Mouse (Mus musculus): ENCODE data around the gene Mrpl30. TPM values are rescaled to one million over a fixed set of nuclear protein-coding genes. Genes with fewer than 3 reads are reported as not detected.

Mrpl30 gene
- polyA plus RNA-seq, 1 experiment from 2014 or later: 231 TPM

DNA sequence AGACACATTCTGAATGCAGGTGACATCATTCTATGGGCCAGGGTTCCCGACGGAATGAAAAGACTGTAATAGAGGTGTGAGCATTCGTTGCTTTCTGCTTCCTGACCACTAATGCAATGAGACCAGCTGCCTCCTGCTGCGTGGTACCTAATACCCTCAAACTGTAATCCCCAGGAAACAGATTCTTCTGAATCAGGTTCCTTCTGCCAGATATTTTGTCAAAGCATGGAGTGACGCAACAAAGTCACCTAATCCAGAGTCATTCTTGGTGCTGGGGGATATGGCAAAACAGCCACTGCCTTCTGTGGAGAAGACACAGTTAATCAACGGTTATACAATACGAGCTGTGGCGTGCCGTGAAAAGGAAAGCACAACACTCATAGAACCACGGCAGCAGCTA is 21.6 kb upstream of the Mrpl30 start:
- Histone ChIP-seq H3K4me2 (ENCODE audit: low read length) (no peak overlapping the region), H3K4me1 (ENCODE audit: control insufficient read depth, insufficient read depth, low read length) (peaks cover 21% of the 10 kb centered on the region), H3K4me3 (ENCODE audit: low read depth, low read length) (no peak overlapping the region), H3K9ac (ENCODE audit: low read depth, low read length) (no peak overlapping the region), H3K36me3 (ENCODE audit: control insufficient read depth, insufficient read depth, low read length) (no peaks in the 10 kb centered on the region), H3K27me3 (ENCODE audit: control insufficient read depth, insufficient read depth, low read depth, low read length) (peaks cover 6% of the 10 kb centered on the region; the same call in 1 of the 2 replicates), H3K27ac (ENCODE audit: low read length) (no peak overlapping the region), H3K9me3 (replicated peaks; ENCODE audit: control insufficient read depth, low read length, poor library complexity, severe bottlenecking) (no peaks in the 10 kb centered on the region; the same call in 1 of the 2 replicates)
- 66% methylated on average over 10 of the region's 10 CpGs for WGBS
- ATAC-seq: no peak

DNA sequence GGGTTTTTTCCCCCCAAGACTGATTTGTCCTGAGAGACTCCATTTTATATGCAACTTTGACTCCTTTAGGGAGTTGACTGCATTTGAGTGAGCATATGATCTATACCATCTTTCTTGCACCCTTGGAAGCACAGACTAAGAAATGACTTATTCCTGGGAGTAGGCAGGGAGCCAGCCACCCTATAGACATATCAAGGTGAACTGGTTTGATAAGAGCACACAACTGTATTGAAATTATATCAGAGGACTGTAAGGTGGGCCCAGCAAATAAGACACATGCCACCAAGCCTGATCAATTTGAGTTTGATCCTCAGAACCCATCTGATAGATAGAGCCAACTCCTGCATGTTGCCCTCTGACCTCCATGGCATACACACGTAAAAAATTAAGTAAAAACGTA is 20.9 kb upstream of the Mrpl30 start:
- ATAC-seq: no peak

DNA sequence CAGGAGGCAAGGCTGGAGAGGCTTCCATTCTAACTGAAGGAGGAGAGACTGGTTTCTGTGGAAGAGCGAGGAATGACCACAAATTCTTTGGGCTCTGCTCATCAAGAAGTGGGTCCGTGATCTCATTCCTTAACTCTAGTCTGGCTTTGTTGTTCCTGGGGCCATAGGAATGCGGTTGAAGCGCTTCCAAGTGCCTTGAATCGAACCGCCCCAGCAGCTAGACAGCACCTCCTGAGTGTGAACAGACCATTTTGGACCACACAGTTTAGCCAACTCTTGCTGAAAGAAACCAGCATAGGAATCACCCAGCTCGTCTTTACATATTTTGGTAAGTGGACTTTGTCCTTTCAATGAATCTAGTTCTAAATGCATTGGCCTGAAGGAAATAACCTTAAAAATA is 18.6 kb upstream of the Mrpl30 start, which contains the start of gene Lipt1:
TSS of gene Lipt1 (plus strand) at position 35 of the 400 bp plus-strand sequence.
- H3K9me3 ChIP-seq (replicated peaks; ENCODE audit: control insufficient read depth, low read length, poor library complexity, severe bottlenecking): peaks cover 7% of the 10 kb centered on the region; the same call in 1 of the 2 replicates
- ATAC-seq: peak; percentile 61
- H3K4me2 ChIP-seq (ENCODE audit: low read length): peak within 1 kb of the TSS; percentile 78
- peaks cover 12% of the 10 kb centered on the region for H3K4me1 ChIP-seq (ENCODE audit: control insufficient read depth, insufficient read depth, low read length)
- 8% methylated on average over 7 of the region's 7 CpGs for WGBS
- H3K36me3 ChIP-seq (ENCODE audit: control insufficient read depth, insufficient read depth, low read length): peaks cover 12% of the 10 kb centered on the region
- H3K9ac ChIP-seq (ENCODE audit: low read depth, low read length): peak within 1 kb of the TSS; percentile 63
- peaks cover 6% of the 10 kb centered on the region; the same call in 1 of the 2 replicates for H3K27me3 ChIP-seq (ENCODE audit: control insufficient read depth, insufficient read depth, low read depth, low read length)
- H3K27ac ChIP-seq (ENCODE audit: low read length): peak within 1 kb of the TSS; percentile 75
- H3K4me3 ChIP-seq (ENCODE audit: low read depth, low read length): peak within 1 kb of the TSS; percentile 52

More for the DNA sequence above, 20.9 kb upstream of the Mrpl30 start:
- no peak overlapping the region for H3K9ac ChIP-seq (ENCODE audit: low read depth, low read length)
- WGBS: 55% methylated on average over 2 of the region's 2 CpGs
- H3K9me3 ChIP-seq (replicated peaks; ENCODE audit: control insufficient read depth, low read length, poor library complexity, severe bottlenecking): no peaks in the 10 kb centered on the region; the same call in 1 of the 2 replicates
- no peaks in the 10 kb centered on the region for H3K36me3 ChIP-seq (ENCODE audit: control insufficient read depth, insufficient read depth, low read length)
- peaks cover 21% of the 10 kb centered on the region for H3K4me1 ChIP-seq (ENCODE audit: control insufficient read depth, insufficient read depth, low read length)
- peaks cover 6% of the 10 kb centered on the region; the same call in 1 of the 2 replicates for H3K27me3 ChIP-seq (ENCODE audit: control insufficient read depth, insufficient read depth, low read depth, low read length)
- no peak overlapping the region for H3K27ac ChIP-seq (ENCODE audit: low read length)
- H3K4me3 ChIP-seq (ENCODE audit: low read depth, low read length): no peak overlapping the region
- H3K4me2 ChIP-seq (ENCODE audit: low read length): no peak overlapping the region

DNA sequence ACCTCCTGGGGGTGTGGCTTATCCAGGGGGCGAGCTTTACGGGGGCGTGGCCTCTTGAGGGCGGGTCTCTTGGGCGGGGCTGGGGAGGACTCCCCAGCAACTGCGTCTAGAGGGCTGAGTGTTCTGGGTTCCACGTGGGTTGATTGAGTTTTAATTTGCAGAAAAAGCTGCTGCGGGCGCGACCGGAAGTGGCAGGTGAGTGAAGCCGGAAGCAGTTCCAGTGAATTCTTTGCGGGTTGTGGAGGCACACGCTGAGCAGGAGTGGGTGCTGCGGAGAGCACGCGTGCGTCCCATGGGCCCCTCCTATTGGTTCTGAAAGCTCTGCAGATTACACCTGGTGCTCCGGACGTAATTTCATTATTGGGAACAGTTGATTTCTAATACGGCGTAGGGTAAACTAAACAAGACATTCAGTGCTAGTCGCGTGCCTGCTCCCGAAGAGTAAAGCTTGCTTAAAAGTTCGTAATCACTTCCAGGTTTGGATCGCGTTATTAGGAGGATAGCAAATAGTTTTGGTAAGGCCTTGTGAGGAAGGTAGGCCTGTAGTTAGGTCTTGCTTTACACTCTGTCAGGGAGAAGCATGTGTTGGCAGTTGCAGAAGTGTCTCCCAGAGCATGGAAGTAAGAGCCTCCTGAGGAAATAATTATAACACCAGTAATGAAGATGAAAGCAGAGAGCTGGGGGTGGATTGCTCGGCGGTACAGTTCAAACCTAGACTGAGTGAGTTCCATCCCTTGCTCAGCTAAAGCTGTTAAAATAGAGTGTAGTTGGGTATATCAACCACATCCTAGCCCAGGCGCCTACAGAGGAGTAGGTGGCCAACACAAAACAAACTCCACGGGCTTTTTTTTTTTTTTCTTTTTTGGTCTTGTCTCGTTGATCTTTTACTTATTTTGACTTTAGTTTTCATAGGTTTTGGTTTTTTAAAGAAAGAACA is 17.9 kb upstream of the Mrpl30 start:
- H3K4me2 ChIP-seq (ENCODE audit: low read length): peak overlapping the region; percentile 78
- peaks cover 7% of the 10 kb centered on the region; the same call in 1 of the 2 replicates for H3K9me3 ChIP-seq (replicated peaks; ENCODE audit: control insufficient read depth, low read length, poor library complexity, severe bottlenecking)
- H3K4me3 ChIP-seq (ENCODE audit: low read depth, low read length): peak overlapping the region; percentile 52
- WGBS: 6% methylated on average over 33 of the region's 33 CpGs
- peak overlapping the region; percentile 75 for H3K27ac ChIP-seq (ENCODE audit: low read length)
- H3K9ac ChIP-seq (ENCODE audit: low read depth, low read length): peak overlapping the region; percentile 63
- H3K4me1 ChIP-seq (ENCODE audit: control insufficient read depth, insufficient read depth, low read length): peaks cover 12% of the 10 kb centered on the region
- peaks cover 6% of the 10 kb centered on the region; the same call in 1 of the 2 replicates for H3K27me3 ChIP-seq (ENCODE audit: control insufficient read depth, insufficient read depth, low read depth, low read length)
- peak; percentile 94 for ATAC-seq
- peaks cover 12% of the 10 kb centered on the region for H3K36me3 ChIP-seq (ENCODE audit: control insufficient read depth, insufficient read depth, low read length)

DNA sequence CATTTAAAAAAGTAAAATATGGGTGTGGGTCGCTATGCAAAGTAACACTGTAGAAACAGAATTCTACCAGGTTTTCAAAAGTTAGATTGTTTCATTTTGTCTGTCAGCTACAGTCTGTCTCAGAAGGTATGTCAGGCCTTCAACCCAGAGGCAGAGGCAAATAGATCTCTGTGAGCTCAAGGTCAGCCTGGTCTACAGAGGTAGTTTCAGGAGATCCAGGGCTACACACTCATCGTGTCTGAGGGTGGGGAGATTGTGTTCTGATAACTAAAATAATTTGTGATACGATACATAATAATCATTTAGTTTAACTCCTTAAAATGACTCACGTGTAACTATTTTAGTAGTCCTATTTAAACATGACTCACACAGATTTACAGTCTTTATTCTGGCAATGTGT is 17.1 kb upstream of the Mrpl30 start:
- H3K27ac ChIP-seq (ENCODE audit: low read length): no peak overlapping the region
- H3K9me3 ChIP-seq (replicated peaks; ENCODE audit: control insufficient read depth, low read length, poor library complexity, severe bottlenecking): peaks cover 7% of the 10 kb centered on the region; the same call in 1 of the 2 replicates
- WGBS: 93% methylated on average over 4 of the region's 4 CpGs
- peaks cover 12% of the 10 kb centered on the region for H3K4me1 ChIP-seq (ENCODE audit: control insufficient read depth, insufficient read depth, low read length)
- no peak for ATAC-seq
- peaks cover 12% of the 10 kb centered on the region for H3K36me3 ChIP-seq (ENCODE audit: control insufficient read depth, insufficient read depth, low read length)
- peak overlapping the region; percentile 78; the same call in 1 of the 2 replicates for H3K4me2 ChIP-seq (ENCODE audit: low read length)
- peaks cover 6% of the 10 kb centered on the region; the same call in 1 of the 2 replicates for H3K27me3 ChIP-seq (ENCODE audit: control insufficient read depth, insufficient read depth, low read depth, low read length)
- H3K4me3 ChIP-seq (ENCODE audit: low read depth, low read length): no peak overlapping the region
- H3K9ac ChIP-seq (ENCODE audit: low read depth, low read length): no peak overlapping the region

DNA sequence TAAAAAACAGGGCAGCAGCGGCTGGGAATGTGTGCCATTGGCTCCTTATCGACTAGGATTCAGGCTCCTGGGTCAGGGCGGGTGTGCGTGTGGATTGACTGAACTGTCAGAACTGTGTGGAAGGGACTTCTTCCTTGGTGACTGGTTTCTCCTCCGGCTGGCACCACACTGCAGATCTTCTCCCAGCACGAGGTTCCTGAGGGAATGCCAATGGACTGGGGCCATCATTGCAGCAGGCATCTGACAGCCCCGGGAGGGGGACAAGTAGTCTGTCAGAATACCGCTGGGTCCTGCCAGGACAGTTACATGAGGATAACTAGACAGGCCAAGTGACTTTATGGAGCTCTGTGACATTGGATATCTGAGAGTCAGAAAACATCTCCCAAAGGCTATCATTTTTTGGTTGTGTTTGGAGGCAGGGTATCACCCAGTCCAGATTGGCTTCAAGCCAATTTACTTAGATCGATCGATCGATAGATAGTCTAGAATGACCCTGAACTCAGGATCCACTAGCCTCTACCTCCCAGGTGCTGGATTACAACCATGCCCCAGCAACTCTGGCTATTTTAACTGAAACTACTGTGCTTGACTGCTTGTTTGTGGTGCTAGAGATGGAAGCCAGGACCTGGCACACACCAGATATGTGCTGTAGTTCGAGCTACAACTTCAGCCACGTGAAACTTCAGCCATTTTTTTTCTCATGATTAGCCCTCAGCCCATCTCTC is 12.4 kb upstream of the Mrpl30 start:
- no peak for ATAC-seq
- WGBS: 95% methylated on average over 13 of the region's 13 CpGs
- no peaks in the 10 kb centered on the region for H3K27me3 ChIP-seq (ENCODE audit: control insufficient read depth, insufficient read depth, low read depth, low read length)
- H3K27ac ChIP-seq (ENCODE audit: low read length): no peak overlapping the region
- peaks cover 17% of the 10 kb centered on the region for H3K36me3 ChIP-seq (ENCODE audit: control insufficient read depth, insufficient read depth, low read length)
- no peak overlapping the region for H3K4me3 ChIP-seq (ENCODE audit: low read depth, low read length)
- H3K4me2 ChIP-seq (ENCODE audit: low read length): no peak overlapping the region
- H3K4me1 ChIP-seq (ENCODE audit: control insufficient read depth, insufficient read depth, low read length): peaks cover 4% of the 10 kb centered on the region; the same call in 1 of the 2 replicates
- H3K9me3 ChIP-seq (replicated peaks; ENCODE audit: control insufficient read depth, low read length, poor library complexity, severe bottlenecking): peaks cover 7% of the 10 kb centered on the region; the same call in 1 of the 2 replicates
- H3K9ac ChIP-seq (ENCODE audit: low read depth, low read length): no peak overlapping the region

DNA sequence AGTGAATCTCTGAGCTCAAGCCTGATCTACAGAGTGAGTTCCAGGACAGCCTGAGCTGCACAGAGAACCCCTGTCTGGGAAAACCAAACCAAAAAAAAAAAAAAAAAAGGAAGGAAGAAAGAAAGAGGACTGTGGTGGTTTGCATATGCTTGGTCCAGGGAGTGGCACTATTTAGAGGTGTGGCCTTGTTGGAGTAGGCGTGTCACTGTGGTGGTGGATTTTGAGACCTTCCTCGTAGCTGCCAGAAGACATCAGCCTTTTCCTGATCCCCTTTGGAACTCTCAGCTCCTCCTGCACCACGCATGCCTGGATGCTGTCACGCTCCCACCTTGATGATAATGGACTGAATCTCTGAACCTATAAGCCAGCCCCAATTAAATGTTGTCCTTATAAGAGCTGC is 6.9 kb upstream of the Mrpl30 start:
- 90% methylated on average over 4 of the region's 4 CpGs for WGBS

DNA sequence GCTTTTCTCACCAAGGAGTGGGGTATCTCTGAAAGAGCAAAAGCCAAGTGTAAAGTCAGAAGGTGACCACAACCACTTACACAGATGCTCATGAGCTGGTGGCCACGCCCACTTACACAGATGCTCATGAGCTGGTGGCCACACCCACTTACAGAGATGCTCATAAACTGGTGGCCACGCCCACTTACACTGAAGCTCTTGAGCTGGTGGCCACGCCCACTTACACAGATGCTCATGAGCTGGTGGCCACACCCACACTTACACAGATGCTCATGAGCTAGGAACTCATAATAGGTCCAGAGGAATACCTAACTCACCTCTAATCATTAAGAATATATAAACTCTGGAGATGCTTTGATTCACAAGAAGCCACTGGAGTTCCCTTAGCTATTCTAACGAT is 5.8 kb upstream of the Mrpl30 start:
- peaks cover 2% of the 10 kb centered on the region for H3K4me1 ChIP-seq (ENCODE audit: control insufficient read depth, insufficient read depth, low read length)
- H3K9ac ChIP-seq (ENCODE audit: low read depth, low read length): no peak overlapping the region
- no peak overlapping the region for H3K4me2 ChIP-seq (ENCODE audit: low read length)
- 0 out of 2 replicates have a peak, but pooled peaks cover 3% of the 10 kb centered on the region for H3K36me3 ChIP-seq (ENCODE audit: control insufficient read depth, insufficient read depth, low read length)
- H3K27ac ChIP-seq (ENCODE audit: low read length): no peak overlapping the region
- 83% methylated on average over 4 of the region's 4 CpGs for WGBS
- no peak for ATAC-seq
- H3K4me3 ChIP-seq (ENCODE audit: low read depth, low read length): no peak overlapping the region
- H3K9me3 ChIP-seq (replicated peaks; ENCODE audit: control insufficient read depth, low read length, poor library complexity, severe bottlenecking): no peaks in the 10 kb centered on the region
- H3K27me3 ChIP-seq (ENCODE audit: control insufficient read depth, insufficient read depth, low read depth, low read length): no peaks in the 10 kb centered on the region

More for the DNA sequence above, 6.9 kb upstream of the Mrpl30 start:
- H3K4me1 ChIP-seq (ENCODE audit: control insufficient read depth, insufficient read depth, low read length): no peaks in the 10 kb centered on the region
- H3K27ac ChIP-seq (ENCODE audit: low read length): no peak overlapping the region
- peaks cover 4% of the 10 kb centered on the region; the same call in 1 of the 2 replicates for H3K36me3 ChIP-seq (ENCODE audit: control insufficient read depth, insufficient read depth, low read length)
- H3K27me3 ChIP-seq (ENCODE audit: control insufficient read depth, insufficient read depth, low read depth, low read length): no peaks in the 10 kb centered on the region
- no peak overlapping the region for H3K9ac ChIP-seq (ENCODE audit: low read depth, low read length)
- H3K4me2 ChIP-seq (ENCODE audit: low read length): no peak overlapping the region
- no peaks in the 10 kb centered on the region for H3K9me3 ChIP-seq (replicated peaks; ENCODE audit: control insufficient read depth, low read length, poor library complexity, severe bottlenecking)
- no peak overlapping the region for H3K4me3 ChIP-seq (ENCODE audit: low read depth, low read length)
- ATAC-seq: no peak
